Mouse (Mus musculus) liver, embryonic 11.5 days (tissue): ENCODE data around the gene Borcs6. TPM values are rescaled to one million over a fixed set of nuclear protein-coding genes. Genes with fewer than 3 reads are reported as not detected.
"Not testable (repeated sequence)": the region's sequence is repeated elsewhere in the genome, so short reads cannot be mapped to it uniquely, and the experiment has no call there.

Experiments
- ATAC-seq: fragments of 200-750 bp; cut with Nextera tagmentation; replicated peaks from 2 replicates; pipeline ENCODE4 v1.8.0; 2017; ENCODE audit warnings: moderate number of reproducible peaks, mild to moderate bottlenecking, moderate TSS enrichment, moderate library complexity; ENCODE audit not compliant: low FRiP score
- DNase-seq: peaks from one replicate; pipeline ENCODE4 v3.0.0-alpha.2; 2017; ENCODE audit warnings: low spot score
- H3K27ac ChIP-seq: fragments of 300-500 bp; sonication (generic); 2 replicates; pipeline ENCODE4 v1.5.1; 2014; ENCODE audit warnings: mild to moderate bottlenecking, low read depth, low read length, control low read depth
- H3K27me3 ChIP-seq: fragments of 300-500 bp; sonication (generic); replicated peaks from 2 replicates; pipeline ENCODE4 v1.6.1; 2014; ENCODE audit warnings: low read length, mixed read lengths; ENCODE audit not compliant: control insufficient read depth, insufficient read depth
- H3K36me3 ChIP-seq: fragments of 300-500 bp; sonication (generic); 2 replicates; pipeline ENCODE4 v1.6.1; 2014; ENCODE audit warnings: mild to moderate bottlenecking, low read length, moderate library complexity, mixed read lengths; ENCODE audit not compliant: control insufficient read depth, insufficient read depth
- H3K4me1 ChIP-seq: fragments of 300-500 bp; sonication (generic); replicated peaks from 2 replicates; pipeline ENCODE4 v1.6.1; 2014; ENCODE audit warnings: low read length, mixed read lengths; ENCODE audit not compliant: control insufficient read depth, insufficient read depth
- H3K4me2 ChIP-seq: fragments of 300-500 bp; sonication (generic); 2 replicates; pipeline ENCODE4 v1.6.1; 2014; ENCODE audit warnings: mild to moderate bottlenecking, control low read depth, moderate library complexity
- H3K4me3 ChIP-seq: fragments of 300-500 bp; sonication (generic); 2 replicates; pipeline ENCODE4 v1.5.1; 2014; ENCODE audit warnings: low read depth, low read length, control low read depth
- H3K9ac ChIP-seq: fragments of 300-500 bp; sonication (generic); 2 replicates; pipeline ENCODE4 v1.6.1; 2014; ENCODE audit warnings: low read depth, low read length, control low read depth
- H3K9me3 ChIP-seq: fragments of 300-500 bp; sonication (generic); 2 replicates; pipeline ENCODE4 v1.6.1; 2016; ENCODE audit warnings: low read length, inconsistent platforms, mixed read lengths; ENCODE audit not compliant: control insufficient read depth
- WGBS: fragments of 180-500 bp; shearing (Covaris S2); extraction: QIAGEN DNeasy Blood & Tissue Kit; methylation state at CpG from one replicate; pipeline ENCODE4 v1.1.7; 2014; 5-methylcytosine and 5-hydroxymethylcytosine counted together
- polyA plus RNA-seq: library from polyadenylated mRNA; unstranded; fragments of >200 nt; fragmentation: Nextera tagmentation; extraction: Ambion mirVana; gene quantifications from 2 replicates; pipeline ENCODE4 v1.2.1, GENCODE M21; 2014

The Borcs6 gene
- polyA plus RNA-seq: 5.9 and 6.6 TPM in 2 replicates

GRCm38 (mm10) chr11:69059357-69059974 is at the start of gene Borcs6:
TSS of gene Borcs6 (plus strand) at chr11:69059717.
- WGBS: under 1% methylated on average over 64 of the region's 64 CpGs
- Histone ChIP-seq H3K9me3 (no peaks in the 10 kb centered on the region), H3K27ac (peak within 1 kb of the TSS; percentile 52), H3K4me2 (peak within 1 kb of the TSS; percentile 98), H3K9ac (peak within 1 kb of the TSS; percentile 68), H3K36me3 (no peaks in the 10 kb centered on the region), H3K4me1 (peaks cover 28% of the 10 kb centered on the region), H3K27me3 (no peaks in the 10 kb centered on the region), H3K4me3 (peak within 1 kb of the TSS; percentile 70)
- DNase-seq (peak; percentile 90), ATAC-seq (peak; percentile 85)

- H3K27me3 ChIP-seq: no peaks in the 10 kb centered on the region
- H3K9me3 ChIP-seq: no peaks in the 10 kb centered on the region
- peaks cover 17% of the 10 kb centered on the region for H3K4me1 ChIP-seq
- DNase-seq: no peak
- no peak overlapping the region for H3K9ac ChIP-seq
- H3K4me3 ChIP-seq: peak overlapping the region; percentile 58
- no peak for ATAC-seq
- WGBS: 80% methylated on average over 15 of the region's 15 CpGs
- H3K4me2 ChIP-seq: peak overlapping the region; percentile 88
- peak overlapping the region; percentile 99; the same call in 1 of the 2 replicates for H3K27ac ChIP-seq
- no peaks in the 10 kb centered on the region for H3K36me3 ChIP-seq
Observed at GRCm38 (mm10) chr11:69010400-69011323, 48.9 kb upstream of the Borcs6 start.

- 63% methylated on average over 2 of the region's 2 CpGs for WGBS
- H3K4me1 ChIP-seq: peaks cover 14% of the 10 kb centered on the region
- H3K36me3 ChIP-seq, H3K27me3 ChIP-seq, DNase-seq, H3K9me3 ChIP-seq, ATAC-seq: not testable (repeated sequence)
- H3K27ac ChIP-seq: peak overlapping the region; percentile 99
- H3K4me3 ChIP-seq: peak overlapping the region; percentile 58
- H3K4me2 ChIP-seq: peak overlapping the region; percentile 88
- peak overlapping the region; percentile 76 for H3K9ac ChIP-seq
Observed at GRCm38 (mm10) chr11:69011445-69011844, 48.1 kb upstream of the Borcs6 start.

GRCm38 (mm10) chr11:69012071-69012601 is 47.4 kb upstream of the Borcs6 start:
- Histone ChIP-seq H3K36me3 (no peaks in the 10 kb centered on the region), H3K4me2 (peak overlapping the region; percentile 88), H3K9ac (peak overlapping the region; percentile 76), H3K4me1 (peaks cover 15% of the 10 kb centered on the region), H3K27me3 (no peaks in the 10 kb centered on the region), H3K4me3 (peak overlapping the region; percentile 58), H3K9me3 (no peaks in the 10 kb centered on the region), H3K27ac (peak overlapping the region; percentile 99)
- 2% methylated on average over 18 of the region's 18 CpGs for WGBS
- DNase-seq: peak; percentile 83
- peak; percentile 76 for ATAC-seq

- no peaks in the 10 kb centered on the region for H3K36me3 ChIP-seq
- peak within 1 kb of the TSS; percentile 86 for H3K9ac ChIP-seq
- H3K4me1 ChIP-seq: peaks cover 11% of the 10 kb centered on the region
- H3K27me3 ChIP-seq: no peaks in the 10 kb centered on the region
- peak within 1 kb of the TSS; percentile 70 for H3K4me3 ChIP-seq
- WGBS: under 1% methylated on average over 38 of the region's 38 CpGs
- ATAC-seq (peak; percentile 92), DNase-seq (peak; percentile 88)
- H3K9me3 ChIP-seq: no peaks in the 10 kb centered on the region
- peak within 1 kb of the TSS; percentile 96 for H3K27ac ChIP-seq
- peak within 1 kb of the TSS; percentile 93 for H3K4me2 ChIP-seq
Observed at GRCm38 (mm10) chr11:69015644-69016441, 43.7 kb upstream of the Borcs6 start, which contains the start of gene Ctc1. TSS of gene Ctc1 (plus strand) at chr11:69015911.

- H3K27me3 ChIP-seq: no peaks in the 10 kb centered on the region
- H3K9ac ChIP-seq: peak overlapping the region; percentile 86
- H3K4me2 ChIP-seq: peak overlapping the region; percentile 93
- H3K27ac ChIP-seq: peak overlapping the region; percentile 96
- 62% methylated on average over 3 of the region's 3 CpGs for WGBS
- H3K4me3 ChIP-seq: peak overlapping the region; percentile 70
- H3K4me1 ChIP-seq: peaks cover 11% of the 10 kb centered on the region
- H3K9me3 ChIP-seq: no peaks in the 10 kb centered on the region
- peaks cover 2% of the 10 kb centered on the region; the same call in 1 of the 2 replicates for H3K36me3 ChIP-seq
- no peak for DNase-seq
- no peak for ATAC-seq
Observed at GRCm38 (mm10) chr11:69016755-69017154, 42.8 kb upstream of the Borcs6 start.

- no peaks in the 10 kb centered on the region for H3K9me3 ChIP-seq
- no peak overlapping the region for H3K4me3 ChIP-seq
- no peak for ATAC-seq
- H3K9ac ChIP-seq: no peak overlapping the region
- H3K4me2 ChIP-seq: no peak overlapping the region
- no peaks in the 10 kb centered on the region for H3K27me3 ChIP-seq
- peaks cover 17% of the 10 kb centered on the region for H3K36me3 ChIP-seq
- no peak for DNase-seq
- H3K4me1 ChIP-seq: peaks cover 8% of the 10 kb centered on the region
- no peak overlapping the region for H3K27ac ChIP-seq
Observed at GRCm38 (mm10) chr11:69020691-69021090, 38.8 kb upstream of the Borcs6 start.

- no peak overlapping the region for H3K4me2 ChIP-seq
- H3K4me1 ChIP-seq: no peaks in the 10 kb centered on the region
- no peak overlapping the region for H3K9ac ChIP-seq
- DNase-seq (no peak), ATAC-seq (no peak)
- H3K4me3 ChIP-seq: no peak overlapping the region
- no peak overlapping the region for H3K27ac ChIP-seq
- 93% methylated on average over 3 of the region's 3 CpGs for WGBS
- no peaks in the 10 kb centered on the region for H3K27me3 ChIP-seq
- no peaks in the 10 kb centered on the region for H3K9me3 ChIP-seq
- peaks cover 58% of the 10 kb centered on the region for H3K36me3 ChIP-seq
Observed at GRCm38 (mm10) chr11:69026562-69026961, 33.0 kb upstream of the Borcs6 start.
